Mouse (Mus musculus) T-helper 2 cell (primary cell): ENCODE measurements at regions not wholly inside any gene's neighbourhood (a gene's known extent, or its start where the extent isn't known, plus 50 kb on each side); places are given as distances from the start of the nearest gene placed in this dataset.

ENCODE experiments used
- in situ Hi-C: fragments of 300-600 bp; cut with MboI, MseI; formaldehyde crosslinking; loops from one replicate; pipeline ENCODE4 v1.15.1; 2025; ENCODE audit warnings: high pct_unique_total_duplicates

DNA sequence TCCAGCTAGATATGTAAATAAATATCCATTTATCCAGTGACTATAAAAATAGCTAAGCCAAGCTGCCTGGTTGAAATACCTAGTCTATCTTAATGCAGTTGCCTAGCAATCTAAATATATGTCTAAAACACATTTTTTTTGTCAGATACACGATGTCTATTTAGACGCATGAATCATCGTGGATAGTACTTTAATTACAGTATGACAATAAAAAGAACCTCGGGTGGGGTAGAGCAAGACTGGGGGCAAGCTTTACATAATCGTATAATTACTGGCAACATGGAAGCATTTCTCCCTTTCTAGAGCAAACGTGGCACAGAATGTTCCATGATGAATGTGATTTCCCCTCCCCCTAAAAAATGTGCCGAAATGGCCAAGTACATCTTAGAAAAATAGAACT is 180.4 kb downstream of the Gm19935 start:
- in situ Hi-C loops, result no loop called here

DNA sequence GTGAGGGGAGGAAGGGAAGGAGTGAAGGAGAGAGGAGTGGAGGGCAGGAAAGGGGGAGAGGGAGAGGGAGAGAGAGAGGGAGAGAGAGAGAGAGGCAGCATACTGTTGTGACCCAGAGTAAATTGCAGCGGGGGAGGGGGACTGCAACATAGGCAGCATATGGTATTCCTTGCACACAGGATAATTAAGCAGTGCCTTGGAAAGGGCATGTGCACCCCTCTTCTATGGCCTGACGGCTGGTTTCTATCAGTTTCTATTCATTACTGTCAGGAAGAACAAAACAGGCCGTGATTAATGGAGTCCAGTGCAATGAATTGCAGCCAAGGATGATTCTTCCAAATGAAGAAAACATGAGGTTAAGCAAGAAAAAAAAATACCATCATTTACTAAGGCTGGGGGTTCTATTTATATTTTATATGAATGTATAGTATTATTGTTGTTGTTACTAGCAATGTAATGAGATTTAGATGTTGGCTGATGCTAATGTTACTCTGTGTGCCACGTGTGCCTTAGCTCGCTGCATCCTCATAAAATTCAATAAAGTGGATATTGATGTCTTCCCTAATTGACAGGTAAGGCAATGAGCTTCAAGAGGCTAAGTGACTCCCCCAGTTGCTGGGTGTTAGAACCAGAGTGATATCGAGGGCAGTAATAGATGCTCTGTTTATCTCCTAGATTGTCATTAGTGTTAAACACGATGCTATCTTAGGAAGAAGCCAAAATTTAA is 181.3 kb downstream of the Gm19935 start:
- in situ Hi-C loops, result no loop called here

DNA sequence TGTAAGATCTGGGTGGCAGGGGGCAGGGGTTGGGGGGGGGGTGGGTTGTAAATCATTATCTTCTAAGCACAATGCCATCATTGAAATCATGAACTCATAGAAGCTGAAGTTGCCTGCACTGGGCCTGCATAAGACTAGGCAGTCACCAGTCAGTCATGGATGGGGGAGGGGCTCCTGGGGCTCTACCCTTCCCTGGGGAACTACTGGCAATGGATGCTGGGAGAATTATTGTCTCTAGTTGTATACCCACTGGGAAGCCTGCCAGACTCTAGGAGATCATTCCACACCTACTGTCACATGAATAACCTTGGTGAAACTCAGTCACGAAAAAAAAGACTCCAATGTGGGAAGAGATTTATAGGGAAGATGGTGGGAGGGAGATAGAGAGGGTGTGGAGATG is 186.4 kb downstream of the Gm19935 start:
- in situ Hi-C loops, result no loop called here

DNA sequence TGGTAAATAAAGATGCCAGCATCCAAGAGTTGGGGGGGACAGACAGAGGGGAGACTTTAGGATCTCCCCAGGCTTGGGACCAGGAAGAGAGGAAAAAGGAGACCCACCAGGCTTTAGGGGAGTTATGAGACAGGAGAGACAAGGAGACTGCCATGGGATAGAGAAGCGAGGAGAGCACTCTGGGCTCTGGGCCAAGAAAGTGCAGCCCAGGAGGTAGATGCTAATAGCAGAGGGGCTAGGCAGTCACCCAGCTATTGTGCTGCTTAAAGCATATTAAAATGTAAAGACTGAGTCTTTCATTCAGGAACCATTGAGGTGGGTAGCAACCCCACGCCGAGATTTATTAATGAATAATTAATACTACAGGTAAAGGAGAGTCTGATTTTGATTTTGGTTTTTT is 208.8 kb downstream of the Gm19935 start:
- in situ Hi-C loops, result no loop called here

DNA sequence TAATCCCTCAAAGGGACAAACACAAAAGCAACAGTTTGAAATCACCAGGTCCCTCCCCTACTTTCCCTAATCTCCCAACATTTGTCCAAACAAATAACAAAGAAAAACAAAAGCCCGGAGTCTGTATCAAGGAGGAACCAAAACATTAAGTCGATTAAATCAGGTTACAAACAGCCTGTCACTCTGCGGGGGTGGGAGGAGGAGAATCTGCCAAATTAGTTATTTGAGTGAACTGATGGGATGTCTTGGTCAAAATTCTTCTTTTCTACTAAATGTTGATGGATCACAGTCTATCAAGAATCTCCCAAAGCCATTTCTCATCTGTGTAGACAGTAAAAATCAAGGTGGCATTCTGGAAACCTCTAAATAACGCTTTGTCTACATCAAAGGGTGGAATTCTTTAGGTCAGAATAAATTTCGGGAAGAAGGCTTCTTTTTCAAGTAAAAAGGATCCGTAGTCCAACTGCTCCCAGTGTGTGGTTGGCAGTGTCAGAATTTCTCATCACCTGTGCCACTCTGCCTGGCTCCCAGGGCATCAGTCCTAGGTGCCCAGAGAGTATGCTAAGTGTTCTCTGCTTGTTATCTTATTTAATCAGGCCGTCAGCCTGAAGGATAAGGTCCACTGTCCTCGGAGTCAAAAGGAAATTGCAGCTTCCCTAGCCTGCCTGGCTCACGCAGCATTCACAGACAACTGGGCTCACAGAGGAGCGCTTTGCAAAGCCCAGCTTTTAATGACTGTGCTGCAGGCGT is 216.1 kb downstream of the Gm19935 start:
- in situ Hi-C loops, result no loop called here

DNA sequence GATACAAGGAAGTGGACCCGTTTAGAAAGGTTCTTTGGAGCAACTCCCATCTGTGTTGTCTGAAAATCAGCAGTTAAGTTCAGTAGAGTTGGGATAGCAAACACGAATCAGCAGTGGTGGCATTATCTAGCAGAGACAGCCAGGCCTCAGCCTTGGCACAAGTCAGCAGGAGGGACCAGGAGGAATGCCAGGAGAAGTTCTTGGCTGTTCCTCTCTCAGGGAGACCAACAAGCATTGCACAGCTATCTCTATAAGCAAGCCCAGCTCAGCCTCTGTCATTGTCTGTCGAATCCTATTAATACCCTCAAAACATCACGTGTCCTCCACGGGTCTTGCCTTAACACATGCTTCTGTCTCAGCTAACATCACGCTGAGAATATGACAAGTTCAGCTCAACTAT is 219.8 kb downstream of the Gm19935 start:
- in situ Hi-C loops, result no loop called here

DNA sequence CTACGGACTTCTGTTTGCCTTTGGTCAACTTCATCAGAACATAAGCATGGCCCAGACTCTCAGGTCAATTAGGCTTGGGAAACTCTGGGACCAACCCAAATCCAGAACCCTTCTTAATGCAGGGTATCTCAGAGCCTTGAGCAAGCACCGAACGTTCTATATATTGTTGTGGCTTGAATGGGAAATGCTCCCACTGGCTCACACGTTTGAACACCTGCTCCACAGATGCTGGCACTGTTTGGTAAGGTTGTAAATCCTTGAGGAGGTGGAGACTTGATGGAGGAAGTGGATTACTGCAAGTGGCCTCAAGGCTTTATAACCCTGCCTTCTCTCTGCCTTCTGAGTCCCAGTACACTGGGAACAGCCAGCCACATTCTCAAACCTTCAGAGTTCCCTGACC is 231.3 kb upstream of the Tox3 start:
- in situ Hi-C loops, result no loop called here

DNA sequence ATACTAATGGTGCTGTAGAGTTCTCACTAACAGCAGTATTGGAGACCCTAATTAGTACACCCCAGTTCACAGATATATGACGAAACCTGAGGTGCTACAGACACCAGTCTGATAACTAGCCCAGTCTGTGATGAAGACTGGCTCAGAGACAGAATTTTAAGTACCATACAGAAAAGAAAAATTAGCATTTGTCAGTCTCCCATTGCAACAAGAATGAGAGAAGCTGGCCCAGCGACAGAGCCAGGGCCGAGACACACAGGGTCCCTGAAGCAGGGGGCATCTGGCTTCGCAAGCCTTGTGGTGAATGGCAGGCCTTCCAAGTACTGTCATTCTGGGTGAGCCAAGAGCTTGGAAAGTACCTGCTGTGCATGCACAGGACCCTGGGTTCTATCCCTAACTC is 228.8 kb upstream of the Tox3 start:
- in situ Hi-C loops, result no loop called here

DNA sequence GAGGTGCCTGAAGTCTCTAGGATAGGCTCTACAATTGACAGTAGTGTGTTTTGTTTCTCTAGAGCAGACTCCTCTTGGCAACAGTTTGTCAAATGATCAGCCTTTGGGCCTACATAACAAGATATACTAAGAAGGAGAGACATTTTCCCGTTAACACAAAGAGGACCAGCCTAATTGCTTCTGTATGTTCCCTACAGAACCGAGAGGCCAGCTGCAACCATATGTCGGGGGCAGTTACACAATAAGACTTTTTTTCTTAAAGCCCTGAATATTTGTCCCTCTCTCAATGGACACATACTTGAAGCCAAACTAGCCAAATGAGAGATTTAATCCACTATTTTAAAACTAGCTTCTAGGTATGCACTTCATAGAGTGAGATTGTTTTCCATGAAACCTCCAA is 226.5 kb upstream of the Tox3 start:
- in situ Hi-C loops, result no loop called here

DNA sequence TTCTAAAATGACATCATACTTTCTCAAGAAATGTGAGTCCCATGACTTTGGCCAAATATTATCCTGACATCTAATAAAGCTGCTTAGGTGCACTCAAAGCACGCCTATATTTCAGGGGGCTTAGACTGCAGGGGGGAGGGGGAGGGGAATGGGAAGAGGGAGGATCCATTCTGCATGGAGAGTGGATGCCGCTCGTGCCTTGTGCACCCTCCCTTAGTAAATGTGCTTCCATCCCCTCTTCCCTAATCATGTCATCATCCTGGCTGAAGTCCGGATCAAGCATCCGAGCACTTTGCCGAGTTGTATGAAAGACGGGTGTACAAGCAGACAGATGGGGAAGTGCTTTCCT is 207.9 kb upstream of the Tox3 start:
- in situ Hi-C loops, result no loop called here

DNA sequence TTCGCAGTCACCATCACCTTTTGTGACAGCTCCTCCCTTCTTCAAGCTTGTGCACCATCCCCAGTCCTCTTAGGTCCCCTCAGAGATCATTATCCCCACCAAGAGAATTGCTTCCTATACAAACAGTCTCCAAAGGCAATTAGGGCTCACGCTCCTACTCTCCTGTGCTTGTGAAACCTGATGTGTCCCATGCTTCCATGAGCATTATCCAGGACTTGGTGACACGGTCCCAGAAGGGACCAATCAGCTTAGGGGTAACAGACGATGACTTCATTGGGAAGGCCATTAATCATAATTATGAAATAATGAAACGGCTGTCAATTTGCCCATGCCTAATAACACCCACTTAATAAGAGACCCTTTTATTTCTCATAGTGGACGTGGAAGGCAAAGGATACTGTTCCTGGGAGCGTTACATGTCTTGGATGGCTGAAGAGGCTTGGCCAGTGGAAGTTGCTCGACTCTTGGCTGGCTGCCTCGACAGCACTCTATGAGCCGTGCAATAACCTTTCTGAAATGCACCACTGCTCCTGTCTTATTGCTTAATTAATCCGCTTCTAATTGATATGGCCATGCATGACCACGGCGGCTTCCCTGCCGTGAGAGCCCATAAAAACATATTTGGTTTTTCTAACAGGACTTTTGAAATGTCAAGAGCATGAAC is 207.4 kb upstream of the Tox3 start:
- in situ Hi-C loops, result no loop called here

DNA sequence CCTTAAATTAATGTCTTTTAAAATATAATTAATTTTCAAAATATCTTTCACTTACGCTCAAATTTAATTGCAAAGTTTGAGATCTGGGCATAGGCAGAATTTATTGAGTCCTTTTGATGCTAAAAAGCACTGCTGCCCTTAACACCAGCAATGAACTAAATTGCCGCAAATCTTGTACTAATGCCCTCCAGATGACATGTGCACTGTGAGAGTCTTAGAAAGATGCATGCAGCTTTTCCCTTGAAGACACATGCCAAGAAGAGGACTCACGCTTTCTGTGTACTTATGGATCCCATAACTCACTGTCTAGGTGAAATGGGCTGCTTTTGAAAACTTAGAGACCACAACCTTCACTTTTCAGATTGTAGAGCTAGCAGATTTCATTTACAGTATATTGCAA is 199.1 kb upstream of the Tox3 start:
- in situ Hi-C loops, result no loop called here

DNA sequence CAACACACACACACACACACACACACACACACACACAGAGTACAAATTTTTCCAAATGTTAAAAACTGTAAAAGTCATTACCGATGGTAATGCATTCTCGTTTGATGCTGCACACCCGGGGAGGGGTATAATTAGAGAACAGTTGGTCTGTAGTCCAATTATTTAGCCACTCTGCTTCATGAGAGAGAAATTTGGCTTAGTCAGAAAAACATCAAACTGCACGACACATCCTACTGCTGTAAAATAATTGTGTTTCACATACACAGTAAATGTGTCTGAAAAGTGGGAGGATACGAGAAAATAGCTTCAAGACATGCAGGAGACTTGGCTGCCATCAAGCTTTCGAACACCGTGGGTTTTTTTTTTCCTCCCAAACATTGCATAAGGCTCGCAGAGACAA is 194.5 kb upstream of the Tox3 start:
- in situ Hi-C loops, result no loop called here

DNA sequence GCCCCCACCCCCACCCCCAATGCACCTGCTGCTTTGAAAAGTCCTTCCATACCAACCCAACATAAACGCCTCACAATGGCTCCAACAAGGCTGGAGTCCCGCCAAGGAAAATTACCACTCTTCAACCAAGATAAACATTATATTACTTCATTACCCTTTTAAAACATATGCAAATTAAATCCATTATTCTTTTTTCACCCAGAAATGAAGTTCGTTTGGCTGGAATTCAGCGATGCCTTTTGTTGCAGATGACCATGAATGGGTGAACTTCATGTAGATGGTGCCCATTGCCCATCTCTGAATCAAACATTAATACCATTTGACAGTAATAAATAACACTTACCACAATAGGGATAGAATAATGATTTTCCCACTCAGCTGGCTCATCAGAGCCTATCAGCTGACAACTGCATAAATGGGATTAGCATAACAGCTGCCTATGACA is 188.1 kb upstream of the Tox3 start:
- in situ Hi-C loops, result no loop called here

DNA sequence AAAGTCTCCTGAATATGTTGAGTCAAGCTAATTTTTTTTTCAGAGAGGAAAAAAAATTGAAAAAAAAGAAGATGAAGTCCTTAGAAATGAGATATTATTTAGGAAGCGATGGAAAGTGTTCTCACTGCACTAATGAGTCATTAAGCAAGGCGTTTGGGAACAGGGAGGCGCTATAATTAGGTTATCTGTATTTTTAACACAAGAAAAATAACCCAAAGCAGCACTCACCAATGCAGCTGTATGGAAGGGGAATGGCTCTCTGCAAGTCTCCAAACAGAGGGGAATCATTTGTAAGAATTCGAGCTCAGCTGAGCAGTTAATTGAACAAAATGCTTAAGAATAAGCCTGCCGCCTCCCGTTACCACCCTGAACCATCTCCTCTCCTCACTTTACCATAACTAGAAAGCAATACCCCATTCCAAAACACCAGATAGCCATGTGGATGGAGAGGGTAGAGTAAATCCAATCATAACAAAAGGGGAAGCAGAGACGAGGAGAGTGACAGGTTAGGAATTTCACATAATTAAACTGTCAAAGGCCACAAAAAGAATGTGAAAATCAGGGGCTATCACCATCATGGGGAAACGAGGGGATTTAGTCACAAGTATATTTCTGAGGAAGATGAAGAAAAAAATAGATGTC is 187.5 kb upstream of the Tox3 start:
- in situ Hi-C loops, result no loop called here

DNA sequence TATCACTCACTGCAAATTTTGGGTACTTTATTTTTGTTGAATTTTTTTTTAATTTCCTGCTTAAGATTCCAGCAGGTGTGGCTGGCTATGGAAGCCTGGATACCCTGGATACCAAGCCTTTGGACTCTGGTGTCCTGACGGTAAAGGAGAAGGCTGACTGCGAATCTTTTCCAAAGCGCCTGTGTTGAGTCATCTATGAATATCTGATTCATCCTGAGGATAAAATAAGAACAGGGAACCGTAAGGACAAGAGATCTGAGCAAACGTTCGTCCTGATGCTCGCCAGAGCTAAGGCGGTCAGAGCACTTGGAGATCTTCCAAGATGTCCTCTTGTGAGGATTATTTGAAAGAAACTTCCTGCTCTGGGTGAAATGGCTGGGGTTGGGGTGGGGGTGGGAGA is 173.2 kb upstream of the Tox3 start:
- in situ Hi-C loops, result no loop called here

DNA sequence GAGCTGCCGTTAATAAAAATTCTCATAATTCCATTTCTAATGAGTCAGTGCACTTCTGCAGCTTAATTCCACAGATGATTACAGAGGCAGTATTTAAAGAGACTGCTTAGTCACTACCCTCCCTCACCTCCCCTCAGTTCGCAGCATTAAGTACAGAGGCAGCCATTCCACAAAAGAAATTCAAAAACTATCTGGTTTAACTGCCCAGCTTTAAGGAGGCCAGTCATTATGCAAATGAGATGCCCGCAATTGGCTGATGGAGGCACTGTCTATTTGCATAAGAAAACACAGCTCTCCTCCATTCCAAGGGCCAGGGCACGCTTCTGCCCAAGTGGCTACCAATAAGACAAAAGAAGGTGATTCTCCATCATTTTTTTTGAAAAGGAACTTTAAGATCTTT is 172.0 kb upstream of the Tox3 start:
- in situ Hi-C loops, result no loop called here

DNA sequence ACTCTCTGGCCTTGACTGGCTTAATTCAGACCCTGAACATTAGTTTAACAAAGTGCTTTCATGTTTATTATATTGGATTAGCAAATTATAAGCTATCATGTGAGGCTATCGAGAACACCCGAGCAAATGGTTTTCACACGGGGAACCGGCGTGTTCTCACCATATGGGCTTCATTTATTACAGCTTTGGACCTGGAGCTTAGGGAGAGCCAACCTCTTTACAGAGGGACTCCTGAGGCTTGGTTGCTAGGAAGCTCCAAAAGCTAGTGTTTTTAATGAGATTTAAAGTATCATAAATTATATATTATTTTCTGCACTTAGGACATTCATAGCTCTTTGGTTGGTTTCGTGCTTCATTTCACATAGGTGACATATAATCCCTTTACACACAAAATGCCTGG is 171.4 kb upstream of the Tox3 start:
- in situ Hi-C loops, result no loop called here

DNA sequence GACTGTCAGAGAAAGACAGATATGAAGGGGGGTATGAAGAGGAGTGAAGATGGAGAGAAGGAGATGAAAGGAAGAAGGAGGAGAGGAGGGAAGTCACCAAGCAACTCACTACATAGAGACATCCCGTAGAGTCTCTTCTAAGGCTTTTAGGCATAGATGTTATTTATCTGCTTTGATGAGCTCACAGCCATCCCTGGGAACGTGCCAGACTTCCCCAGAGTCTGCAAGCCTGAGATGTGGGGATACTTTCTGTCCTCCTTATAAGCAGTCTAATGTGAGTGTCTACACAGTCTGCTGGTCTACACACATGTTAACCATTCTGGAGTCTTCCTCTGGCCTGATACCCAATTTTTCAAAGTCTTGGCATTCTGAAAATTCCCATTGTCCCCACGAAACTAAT is 166.0 kb upstream of the Tox3 start:
- in situ Hi-C loops, result no loop called here

DNA sequence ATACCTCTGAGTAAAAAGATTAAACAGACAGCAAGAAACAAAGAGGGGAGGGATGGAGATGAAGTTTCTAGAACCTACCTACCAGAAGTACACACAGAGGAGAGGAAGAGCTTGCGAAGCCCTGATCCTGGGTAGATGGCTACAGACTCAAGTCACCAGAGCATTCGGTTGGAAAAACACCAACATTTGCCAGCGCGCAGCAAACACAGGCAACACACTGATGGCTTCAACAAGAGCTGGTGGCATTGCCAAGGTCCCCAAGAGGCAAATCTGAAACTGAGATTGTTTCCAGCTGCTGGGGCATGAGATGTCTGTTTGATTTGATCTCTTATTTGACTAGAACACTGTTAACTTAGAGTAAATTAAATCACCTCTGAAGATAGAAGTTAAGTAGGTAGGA is 165.5 kb upstream of the Tox3 start:
- in situ Hi-C loops, result no loop called here

DNA sequence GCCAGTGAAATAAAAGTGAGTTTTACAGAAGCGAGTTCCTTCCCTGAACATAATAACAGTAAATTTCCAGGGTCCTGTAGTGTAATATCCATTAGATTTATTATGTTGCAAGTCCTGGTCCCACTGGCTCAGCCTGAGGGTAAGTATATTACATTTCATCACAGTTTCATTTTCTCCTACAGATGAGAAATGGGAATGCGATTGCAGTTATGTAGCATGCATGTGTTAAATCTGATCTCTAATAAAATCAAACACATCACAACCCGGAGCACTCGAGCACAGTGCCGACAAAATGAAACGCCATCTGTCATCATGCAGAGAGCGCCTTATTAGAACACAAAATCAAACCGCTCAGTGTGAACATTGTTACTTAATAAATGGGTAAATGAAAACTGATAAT is 165.0 kb upstream of the Tox3 start:
- in situ Hi-C loops, result no loop called here

DNA sequence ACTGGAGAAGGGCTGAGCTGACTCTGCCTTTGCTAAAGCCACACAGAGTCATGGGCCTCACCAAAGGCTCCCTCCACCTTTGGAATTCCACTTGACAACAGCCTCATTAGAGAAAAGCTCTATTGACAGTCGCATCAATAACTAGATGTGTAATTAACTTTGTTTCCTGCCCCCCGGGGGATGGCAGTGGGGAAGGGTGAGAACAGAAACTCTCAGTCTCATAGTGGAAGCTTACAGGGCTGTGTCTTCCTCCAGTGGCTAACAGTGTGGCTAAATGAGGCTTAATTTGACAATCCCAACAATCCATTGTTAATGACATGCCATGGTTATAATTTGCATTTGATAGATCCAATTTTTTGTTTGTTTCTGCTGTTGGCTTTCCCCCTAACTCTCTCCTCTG is 164.5 kb upstream of the Tox3 start:
- in situ Hi-C loops, result no loop called here

DNA sequence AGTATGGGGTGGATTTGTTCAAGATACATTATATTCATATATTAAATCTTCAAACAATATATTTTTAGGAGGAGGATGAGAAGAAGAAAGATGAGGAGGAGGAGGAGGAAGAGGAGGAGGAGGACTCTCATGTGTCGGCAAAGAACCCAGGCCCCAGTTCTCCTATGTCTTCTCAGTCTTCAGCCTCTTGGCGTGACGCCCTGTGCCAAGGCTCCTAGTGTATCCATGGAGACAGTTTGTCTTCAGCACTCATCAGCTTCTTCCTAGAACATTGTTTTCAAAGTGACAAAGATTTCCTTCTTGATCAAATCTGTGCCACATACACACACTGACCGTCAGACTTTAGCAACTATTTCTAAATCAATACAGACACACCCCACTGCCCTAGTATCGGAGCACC is 156.4 kb upstream of the Tox3 start:
- in situ Hi-C loops, result no loop called here
